Mouse (Mus musculus) small intestine, adult 2 months (tissue): ENCODE measurements around the gene Stat3. TPM values are rescaled to one million over a fixed set of nuclear protein-coding genes. Genes with fewer than 3 reads are reported as not detected.
A peak's percentile ranks its signal among the peaks of the same experiment; 100 is the strongest.

Experiments
- H3K27ac ChIP-seq: fragments of 200-500 bp; 2 replicates; pipeline ENCODE4 v1.5.1; 2012; ENCODE audit warnings: low read depth, low read length, control low read depth, inconsistent platforms; ENCODE audit not compliant: insufficient read depth
- H3K27me3 ChIP-seq: fragments of 200-500 bp; 2 replicates; pipeline ENCODE4 v1.6.1; 2012; ENCODE audit warnings: mild to moderate bottlenecking, moderate library complexity, low read length, inconsistent platforms; ENCODE audit not compliant: control insufficient read depth, insufficient read depth
- H3K36me3 ChIP-seq: fragments of 200-500 bp; 2 replicates; pipeline ENCODE4 v1.6.1; 2012; ENCODE audit warnings: mild to moderate bottlenecking, low read length, control low read depth, inconsistent platforms; ENCODE audit not compliant: control insufficient read depth, insufficient read depth
- H3K4me1 ChIP-seq: fragments of 200-500 bp; 2 replicates; pipeline ENCODE4 v1.6.1; 2012; ENCODE audit warnings: low read length, inconsistent platforms, mixed read lengths; ENCODE audit not compliant: control insufficient read depth, insufficient read depth, insufficient read length
- H3K4me3 ChIP-seq: fragments of 200-500 bp; 2 replicates; pipeline ENCODE4 v1.5.1; 2012; ENCODE audit warnings: low read depth, mild to moderate bottlenecking, control low read depth, inconsistent platforms, low read length, moderate library complexity
- CTCF ChIP-seq: fragments of 200-500 bp; IDR thresholded peaks from 2 replicates; pipeline ENCODE4 v1.5.1; 2012; ENCODE audit warnings: low read depth, mild to moderate bottlenecking, control low read depth, inconsistent platforms, low read length, moderate library complexity, mixed read lengths; ENCODE audit not compliant: insufficient replicate concordance, insufficient read length; ENCODE audit errors: extremely low read depth
- POLR2A ChIP-seq: fragments of 200-500 bp; IDR thresholded peaks from 2 replicates; pipeline ENCODE4 v1.6.1; 2012; ENCODE audit warnings: low read depth, mild to moderate bottlenecking, control low read depth, inconsistent platforms, low read length, moderate library complexity
- WGBS: fragments of 180-500 bp; shearing (Covaris S2); methylation state at CpG from one replicate; pipeline ENCODE4 v1.1.7; 2018; 5-methylcytosine and 5-hydroxymethylcytosine counted together
- polyA plus RNA-seq: library from polyadenylated mRNA; depleted of rRNA; stranded (reverse); fragments of >200 nt; gene quantifications from 2 replicates; pipeline ENCODE4 v1.2.3, GENCODE M21; 2012; rRNA removed

The Stat3 gene
- polyA plus RNA-seq, result 55.2 and 106 TPM in 2 replicates

DNA sequence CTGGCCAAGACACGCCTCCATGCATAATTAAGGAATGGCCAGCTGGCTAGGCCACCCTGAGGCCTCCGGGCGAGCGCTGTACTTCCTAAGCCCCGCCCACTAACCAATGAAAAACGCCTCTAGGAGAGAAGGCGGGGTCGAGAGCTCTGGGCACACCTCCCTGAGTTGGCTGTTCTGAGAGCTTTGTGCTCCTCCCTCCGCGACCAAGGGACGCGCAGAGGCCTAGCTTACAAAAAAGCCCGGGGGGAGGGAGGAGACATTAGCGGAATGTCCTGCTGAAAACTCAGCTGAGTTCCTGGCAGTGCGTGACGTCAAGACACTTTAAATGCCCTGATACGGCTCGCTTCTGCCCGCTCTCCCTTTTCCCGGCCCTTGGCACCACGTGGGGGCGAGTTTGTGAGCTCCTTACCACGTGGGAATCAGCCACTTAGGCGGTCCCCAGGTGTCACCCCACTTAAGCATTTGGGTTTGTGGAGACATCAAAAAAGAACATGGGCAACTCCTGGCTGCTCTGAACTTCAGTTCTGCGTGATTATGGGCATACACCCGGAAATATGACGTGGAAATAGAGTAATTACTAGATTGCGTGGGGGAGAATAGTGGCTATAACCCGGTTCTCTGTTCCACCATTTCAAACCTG is at the start of gene Stat3:
Gene Stat3 (minus strand): TSS at position 29 of the 640 bp plus-strand sequence.
- WGBS, result under 1% methylated on average over 29 of the region's 29 CpGs
- Histone ChIP-seq H3K4me1 (peaks cover 8% of the 10 kb centered on the region; the same call in 1 of the 2 replicates), H3K27ac (peak within 1 kb of the TSS; percentile 93), H3K36me3 (no peaks in the 10 kb centered on the region), H3K27me3 (no peaks in the 10 kb centered on the region), H3K4me3 (peak within 1 kb of the TSS; percentile 96)
- TF ChIP-seq CTCF, result no peak
- no peak; the same call in none of the 2 replicates for TF ChIP-seq POLR2A

GRCm38 (mm10) chr11:100988674-100989073 is 49.3 kb upstream of the Stat3 start:
- Histone ChIP-seq H3K27me3 (no peaks in the 10 kb centered on the region), H3K4me1 (peaks cover 2% of the 10 kb centered on the region; the same call in 1 of the 2 replicates), H3K4me3 (no peak overlapping the region), H3K36me3 (no peaks in the 10 kb centered on the region), H3K27ac (no peak overlapping the region)
- no peak for TF ChIP-seq POLR2A
- WGBS, result 72% methylated on average over 3 of the region's 3 CpGs

- Histone ChIP-seq H3K36me3 (no peaks in the 10 kb centered on the region), H3K4me1 (peaks cover 2% of the 10 kb centered on the region; the same call in 1 of the 2 replicates), H3K27me3 (no peaks in the 10 kb centered on the region), H3K27ac (no peak overlapping the region), H3K4me3 (no peak overlapping the region)
- 73% methylated on average over 3 of the region's 3 CpGs for WGBS
- no peak for TF ChIP-seq POLR2A
- peak; percentile 34; the same call in 1 of the 2 replicates for TF ChIP-seq CTCF
These were observed 46.3 kb upstream of the Stat3 start for GRCm38 (mm10) chr11:100985607-100986006.

DNA sequence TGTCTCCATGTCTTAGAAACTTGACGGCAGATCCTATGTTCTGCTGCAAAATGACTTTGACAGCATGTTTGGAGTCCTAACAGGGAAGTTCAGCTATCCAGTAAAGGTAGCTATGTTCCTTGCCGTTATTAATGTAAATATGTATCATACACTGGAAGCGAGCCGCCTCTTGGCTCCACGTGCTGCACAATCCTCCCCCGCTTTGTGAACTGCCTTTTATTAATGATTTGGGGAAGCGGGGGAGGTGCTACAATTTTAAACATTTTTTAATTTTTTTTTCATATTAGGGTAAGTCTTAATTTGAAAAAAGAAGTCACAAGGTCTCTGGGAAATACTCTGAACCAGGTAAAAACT is 44.4 kb upstream of the Stat3 start:
- Histone ChIP-seq H3K4me3 (no peak overlapping the region), H3K4me1 (peaks cover 3% of the 10 kb centered on the region; the same call in 1 of the 2 replicates), H3K36me3 (no peaks in the 10 kb centered on the region), H3K27me3 (no peaks in the 10 kb centered on the region), H3K27ac (no peak overlapping the region)
- WGBS, result 73% methylated on average over 7 of the region's 7 CpGs
- TF ChIP-seq POLR2A (no peak), CTCF (no peak)

GRCm38 (mm10) chr11:100983125-100983777 is 43.9 kb upstream of the Stat3 start:
- H3K4me1 ChIP-seq, result peaks cover 3% of the 10 kb centered on the region; the same call in 1 of the 2 replicates
- no peaks in the 10 kb centered on the region for H3K36me3 ChIP-seq
- no peak overlapping the region; the same call in 1 of the 2 replicates for H3K27ac ChIP-seq
- no peaks in the 10 kb centered on the region for H3K27me3 ChIP-seq
- peak; percentile 96 for TF ChIP-seq CTCF
- no peak for TF ChIP-seq POLR2A
- 1% methylated on average over 20 of the region's 20 CpGs for WGBS
- H3K4me3 ChIP-seq, result peak overlapping the region; percentile 51

- no peaks in the 10 kb centered on the region for H3K27me3 ChIP-seq
- no peak overlapping the region for H3K4me3 ChIP-seq
- TF ChIP-seq POLR2A (no peak), CTCF (no peak)
- WGBS, result 64% methylated on average over 8 of the region's 8 CpGs
- no peaks in the 10 kb centered on the region for H3K36me3 ChIP-seq
- peaks cover 3% of the 10 kb centered on the region; the same call in 1 of the 2 replicates for H3K4me1 ChIP-seq
- no peak overlapping the region for H3K27ac ChIP-seq
These were observed 42.7 kb upstream of the Stat3 start for GRCm38 (mm10) chr11:100982087-100982486.

DNA sequence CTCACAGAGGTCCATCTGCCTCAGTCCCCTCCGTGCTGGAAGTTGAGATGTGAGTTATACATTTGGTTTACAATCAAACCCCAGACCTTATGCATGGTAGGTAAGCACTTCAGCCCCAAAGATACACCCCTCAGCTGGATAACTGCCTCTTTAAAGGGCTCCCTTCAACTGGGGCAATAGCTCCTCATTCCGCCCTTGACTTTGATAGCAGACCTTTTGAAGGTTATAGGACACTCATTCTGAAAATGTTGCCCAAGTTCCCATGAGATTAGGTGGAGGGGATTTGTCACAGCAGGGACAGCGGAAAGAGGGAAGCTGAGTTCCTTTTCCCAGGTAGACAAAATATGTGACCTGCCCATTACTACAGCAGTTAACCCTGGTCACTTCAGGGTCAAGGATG is 41.9 kb upstream of the Stat3 start:
- Histone ChIP-seq H3K36me3 (no peaks in the 10 kb centered on the region), H3K27me3 (no peaks in the 10 kb centered on the region), H3K27ac (no peak overlapping the region), H3K4me1 (peaks cover 3% of the 10 kb centered on the region; the same call in 1 of the 2 replicates), H3K4me3 (no peak overlapping the region)
- TF ChIP-seq POLR2A (no peak), CTCF (no peak)
- 88% methylated on average over 3 of the region's 3 CpGs for WGBS
